Mouse (Mus musculus) midbrain, embryonic 12.5 days (tissue): ENCODE results near the gene Vps41. TPM values are rescaled to one million over a fixed set of nuclear protein-coding genes. Genes with fewer than 3 reads are reported as not detected.

Experiments
- ATAC-seq: fragments of 200-750 bp; cut with Nextera tagmentation; 2 replicates; pipeline ENCODE4 v1.8.0; 2017; ENCODE audit warnings: low read depth, moderate TSS enrichment, moderate library complexity; ENCODE audit not compliant: low FRiP score
- H3K27ac ChIP-seq: fragments of 300-500 bp; sonication (generic); replicated peaks from 2 replicates; pipeline ENCODE4 v1.5.1; 2016; ENCODE audit warnings: mild to moderate bottlenecking
- H3K27me3 ChIP-seq: fragments of 300-500 bp; sonication (generic); 2 replicates; pipeline ENCODE4 v1.6.1; 2016; ENCODE audit warnings: mild to moderate bottlenecking
- H3K36me3 ChIP-seq: fragments of 300-500 bp; sonication (generic); 2 replicates; pipeline ENCODE4 v1.6.1; 2016
- H3K4me1 ChIP-seq: fragments of 300-500 bp; sonication (generic); 2 replicates; pipeline ENCODE4 v1.6.1; 2016
- H3K4me2 ChIP-seq: fragments of 300-500 bp; sonication (generic); replicated peaks from 2 replicates; pipeline ENCODE4 v1.6.1; 2016; ENCODE audit warnings: mild to moderate bottlenecking, moderate library complexity
- H3K4me3 ChIP-seq: fragments of 300-500 bp; sonication (generic); 2 replicates; pipeline ENCODE4 v1.5.1; 2016; ENCODE audit warnings: mild to moderate bottlenecking
- H3K9ac ChIP-seq: fragments of 300-500 bp; sonication (generic); replicated peaks from 2 replicates; pipeline ENCODE4 v1.6.1; 2016; ENCODE audit warnings: mild to moderate bottlenecking, moderate library complexity
- H3K9me3 ChIP-seq: fragments of 300-500 bp; sonication (generic); 2 replicates; pipeline ENCODE4 v1.6.1; 2016; ENCODE audit warnings: mild to moderate bottlenecking
- WGBS: fragments of 180-500 bp; shearing (Covaris S2); methylation state at CpG from one replicate; pipeline ENCODE4 v1.1.7; 2016; 5-methylcytosine and 5-hydroxymethylcytosine counted together
- polyA plus RNA-seq: library from polyadenylated mRNA; unstranded; fragments of >200 nt; fragmentation: Nextera tagmentation; extraction: Ambion mirVana; gene quantifications from 2 replicates; pipeline ENCODE4 v1.2.1, GENCODE M21; 2016

Gene Vps41
- polyA plus RNA-seq, 1 experiment from 2014 or later = 107 TPM

DNA sequence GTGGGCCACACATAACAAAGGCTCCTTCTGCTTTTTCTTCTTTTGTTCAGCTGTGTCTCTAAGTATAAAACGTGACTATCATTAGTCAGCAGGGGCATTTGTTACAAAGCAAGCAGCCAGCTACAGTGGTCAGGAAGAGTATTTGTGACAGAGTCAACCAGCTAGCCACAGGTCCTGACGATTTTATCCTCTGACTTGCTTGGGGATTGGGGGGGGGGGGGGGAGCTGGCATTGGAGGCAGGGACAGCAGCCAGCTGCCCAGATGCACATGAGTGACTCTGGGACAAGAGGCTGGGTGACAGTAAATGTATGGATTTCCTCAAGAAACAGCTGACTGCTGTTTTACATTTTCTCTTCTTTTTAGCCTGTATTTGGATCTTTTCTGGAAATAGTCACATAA, 50.8 kb downstream of the Vps41 start:
- peak; percentile 23; the same call in 1 of the 2 replicates for ATAC-seq
- H3K27ac ChIP-seq = no peak overlapping the region
- H3K4me2 ChIP-seq = no peak overlapping the region

DNA sequence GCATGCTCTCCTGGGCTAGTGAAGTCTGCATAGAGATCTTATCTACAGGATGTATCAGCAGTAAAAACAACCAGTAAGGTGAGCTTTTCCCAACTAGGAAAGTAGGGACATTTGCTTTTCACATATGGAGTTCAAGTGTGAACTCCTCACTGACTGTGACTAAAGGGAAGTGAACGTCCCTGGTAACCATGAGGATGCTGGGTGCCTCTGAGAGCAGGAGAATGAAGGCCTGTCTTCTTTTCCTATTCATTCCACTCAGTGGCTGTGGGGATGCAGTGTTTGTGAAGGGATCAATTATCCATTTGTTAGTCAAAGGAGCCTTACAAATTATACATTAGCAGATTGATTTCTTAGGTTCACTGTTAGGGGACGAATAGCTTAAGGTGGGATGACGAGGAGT, 51.4 kb downstream of the Vps41 start:
- ATAC-seq = peak; percentile 54; the same call in 1 of the 2 replicates
- no peaks in the 10 kb centered on the region for H3K36me3 ChIP-seq
- no peaks in the 10 kb centered on the region for H3K9me3 ChIP-seq
- WGBS = 36% methylated on average over 3 of the region's 3 CpGs
- H3K4me1 ChIP-seq = peaks cover 15% of the 10 kb centered on the region
- no peak overlapping the region for H3K4me3 ChIP-seq
- no peak overlapping the region for H3K9ac ChIP-seq
- H3K4me2 ChIP-seq = no peak overlapping the region
- H3K27me3 ChIP-seq = no peaks in the 10 kb centered on the region
- no peak overlapping the region for H3K27ac ChIP-seq

More for the DNA sequence above, 50.8 kb downstream of the Vps41 start:
- Histone ChIP-seq H3K27me3 (no peaks in the 10 kb centered on the region), H3K9ac (no peak overlapping the region), H3K4me1 (peaks cover 15% of the 10 kb centered on the region), H3K4me3 (no peak overlapping the region), H3K36me3 (no peaks in the 10 kb centered on the region), H3K9me3 (no peaks in the 10 kb centered on the region)
- WGBS = 5% methylated on average over 2 of the region's 2 CpGs

DNA sequence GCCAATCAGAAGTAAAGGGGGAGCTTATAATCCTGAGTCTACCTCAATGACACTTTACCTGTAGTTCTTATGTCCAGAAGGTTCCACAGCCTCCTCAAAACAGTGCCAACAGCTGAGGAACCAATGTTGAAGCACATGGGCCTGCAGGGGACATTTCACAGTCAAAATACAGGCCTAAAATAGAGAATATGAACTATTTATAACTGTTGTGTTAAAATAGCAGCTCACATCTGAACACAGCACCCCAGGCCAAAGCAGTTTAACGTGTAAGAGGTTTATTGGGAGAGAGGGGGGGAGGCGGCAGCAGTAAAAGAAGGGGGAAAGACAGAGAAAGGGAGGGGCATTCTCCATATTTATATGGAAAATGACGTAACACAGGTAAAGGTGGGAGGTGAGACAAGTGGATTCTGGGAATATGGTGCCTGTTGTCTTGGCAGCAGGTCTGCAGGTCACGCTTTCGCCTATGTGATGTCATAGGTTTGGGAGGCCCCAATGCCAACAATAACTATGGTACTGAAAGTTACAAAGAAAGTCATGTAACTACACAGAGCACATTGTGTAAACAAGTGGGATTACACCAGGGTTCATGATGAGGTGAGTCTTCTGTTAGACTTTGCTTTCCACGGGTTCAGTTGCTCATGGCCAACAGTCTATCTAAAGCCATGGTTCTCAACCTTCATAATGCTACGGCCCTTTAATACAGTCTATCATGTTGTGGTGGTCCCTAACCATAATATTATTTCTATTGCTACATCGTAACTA, 56.5 kb downstream of the Vps41 start:
- no peaks in the 10 kb centered on the region for H3K36me3 ChIP-seq
- no peak for ATAC-seq
- 93% methylated on average over 8 of the region's 8 CpGs for whole genome bisulfite sequencing
- no peak overlapping the region for H3K4me3 ChIP-seq
- H3K4me2 ChIP-seq = no peak overlapping the region
- no peaks in the 10 kb centered on the region for H3K9me3 ChIP-seq
- no peak overlapping the region for H3K27ac ChIP-seq
- peaks cover under 1% of the 10 kb centered on the region; the same call in 1 of the 2 replicates for H3K4me1 ChIP-seq
- H3K27me3 ChIP-seq = no peaks in the 10 kb centered on the region
- H3K9ac ChIP-seq = no peak overlapping the region

DNA sequence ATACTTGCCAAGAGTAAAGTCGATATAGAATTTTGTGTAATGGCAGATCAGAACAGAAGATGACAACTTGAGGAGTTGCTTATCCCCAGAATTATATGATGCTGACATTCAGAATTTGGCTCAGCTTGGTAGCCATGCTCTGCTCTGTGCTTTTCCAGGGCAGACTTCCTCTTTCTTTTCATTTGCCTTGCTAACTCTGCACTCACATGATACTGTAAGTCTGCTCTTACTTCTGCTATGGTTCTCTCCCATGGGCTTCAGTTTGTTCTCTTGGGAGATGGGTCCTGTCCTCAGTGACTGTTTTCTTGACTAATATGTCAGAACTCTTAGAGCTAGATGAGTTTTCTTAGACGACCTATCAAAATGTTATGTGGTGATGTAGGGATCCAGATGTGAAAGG, 64.2 kb downstream of the Vps41 start:
- H3K4me3 ChIP-seq = no peak overlapping the region
- H3K9me3 ChIP-seq = no peaks in the 10 kb centered on the region
- no peak overlapping the region for H3K4me2 ChIP-seq
- WGBS = 85% methylated on average over 2 of the region's 2 CpGs
- no peak overlapping the region for H3K9ac ChIP-seq
- ATAC-seq = no peak
- no peaks in the 10 kb centered on the region for H3K27me3 ChIP-seq
- H3K27ac ChIP-seq = no peak overlapping the region
- no peaks in the 10 kb centered on the region for H3K4me1 ChIP-seq
- H3K36me3 ChIP-seq = no peaks in the 10 kb centered on the region

DNA sequence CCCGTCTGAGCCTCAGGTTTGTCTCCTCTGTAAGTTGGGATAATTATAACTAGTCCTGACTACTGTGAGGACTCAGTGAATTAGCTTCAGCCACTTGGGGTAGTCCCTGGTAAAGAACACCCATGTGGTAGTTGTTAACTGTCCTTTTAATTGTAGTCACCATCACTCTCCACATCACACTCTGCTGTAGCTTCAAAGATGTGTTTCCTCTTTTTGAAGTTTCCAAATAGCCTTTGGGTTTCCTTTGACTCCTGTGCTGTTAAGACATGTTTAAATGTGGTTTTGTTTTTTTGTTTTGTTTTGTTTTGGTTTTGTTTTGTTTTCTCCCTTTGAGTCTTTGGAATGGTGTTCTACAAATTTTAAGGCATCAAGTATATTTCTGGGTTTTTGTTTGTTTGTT, 68.6 kb downstream of the Vps41 start:
- H3K9ac ChIP-seq = no peak overlapping the region
- peaks cover 9% of the 10 kb centered on the region for H3K4me1 ChIP-seq
- 87% methylated on average over 1 of the region's 1 CpGs for WGBS
- no peaks in the 10 kb centered on the region for H3K36me3 ChIP-seq
- H3K27ac ChIP-seq = no peak overlapping the region
- no peak overlapping the region for H3K4me3 ChIP-seq
- ATAC-seq = no peak
- H3K9me3 ChIP-seq = no peaks in the 10 kb centered on the region
- H3K4me2 ChIP-seq = no peak overlapping the region
- no peaks in the 10 kb centered on the region for H3K27me3 ChIP-seq

- no peaks in the 10 kb centered on the region for H3K36me3 ChIP-seq
- H3K27me3 ChIP-seq = no peaks in the 10 kb centered on the region
- WGBS = 92% methylated on average over 4 of the region's 4 CpGs
- no peaks in the 10 kb centered on the region for H3K9me3 ChIP-seq
- no peak overlapping the region for H3K4me3 ChIP-seq
- no peak overlapping the region for H3K4me2 ChIP-seq
- H3K4me1 ChIP-seq = peaks cover 9% of the 10 kb centered on the region
- no peak for ATAC-seq
- no peak overlapping the region for H3K27ac ChIP-seq
- no peak overlapping the region for H3K9ac ChIP-seq
These were observed 71.0 kb downstream of the Vps41 start for GRCm38 (mm10) chr13:18788040-18788439.

GRCm38 (mm10) chr13:18788689-18789088, 71.6 kb downstream of the Vps41 start:
- no peaks in the 10 kb centered on the region for H3K27me3 ChIP-seq
- no peak overlapping the region for H3K27ac ChIP-seq
- H3K36me3 ChIP-seq = no peaks in the 10 kb centered on the region
- H3K4me3 ChIP-seq = no peak overlapping the region
- peaks cover 9% of the 10 kb centered on the region for H3K4me1 ChIP-seq
- ATAC-seq = no peak
- no peaks in the 10 kb centered on the region for H3K9me3 ChIP-seq
- no peak overlapping the region for H3K4me2 ChIP-seq
- 60% methylated on average over 2 of the region's 2 CpGs for WGBS
- H3K9ac ChIP-seq = no peak overlapping the region

GRCm38 (mm10) chr13:18789662-18790061, 72.6 kb downstream of the Vps41 start:
- H3K9me3 ChIP-seq = no peaks in the 10 kb centered on the region
- no peak overlapping the region for H3K9ac ChIP-seq
- no peaks in the 10 kb centered on the region for H3K36me3 ChIP-seq
- ATAC-seq = no peak
- H3K27ac ChIP-seq = no peak overlapping the region
- no peak overlapping the region for H3K4me3 ChIP-seq
- H3K4me2 ChIP-seq = no peak overlapping the region
- 88% methylated on average over 4 of the region's 4 CpGs for WGBS
- H3K4me1 ChIP-seq = peaks cover 9% of the 10 kb centered on the region
- H3K27me3 ChIP-seq = no peaks in the 10 kb centered on the region

- ATAC-seq = no peak
- no peak overlapping the region for H3K4me2 ChIP-seq
- 79% methylated on average over 6 of the region's 6 CpGs for WGBS
- no peaks in the 10 kb centered on the region for H3K36me3 ChIP-seq
- H3K4me1 ChIP-seq = peaks cover 9% of the 10 kb centered on the region
- no peak overlapping the region for H3K4me3 ChIP-seq
- H3K9me3 ChIP-seq = no peaks in the 10 kb centered on the region
- no peaks in the 10 kb centered on the region for H3K27me3 ChIP-seq
- H3K27ac ChIP-seq = no peak overlapping the region
- H3K9ac ChIP-seq = no peak overlapping the region
These were observed 73.0 kb downstream of the Vps41 start for GRCm38 (mm10) chr13:18790086-18790485.

- ATAC-seq = no peak
- no peak overlapping the region for H3K9ac ChIP-seq
- H3K4me2 ChIP-seq = no peak overlapping the region
- no peak overlapping the region for H3K27ac ChIP-seq
- peaks cover 9% of the 10 kb centered on the region for H3K4me1 ChIP-seq
- WGBS = 44% methylated on average over 4 of the region's 4 CpGs
- H3K27me3 ChIP-seq = no peaks in the 10 kb centered on the region
- H3K9me3 ChIP-seq = no peaks in the 10 kb centered on the region
- no peaks in the 10 kb centered on the region for H3K36me3 ChIP-seq
- no peak overlapping the region for H3K4me3 ChIP-seq
These were observed 74.2 kb downstream of the Vps41 start for GRCm38 (mm10) chr13:18791314-18791713.

DNA sequence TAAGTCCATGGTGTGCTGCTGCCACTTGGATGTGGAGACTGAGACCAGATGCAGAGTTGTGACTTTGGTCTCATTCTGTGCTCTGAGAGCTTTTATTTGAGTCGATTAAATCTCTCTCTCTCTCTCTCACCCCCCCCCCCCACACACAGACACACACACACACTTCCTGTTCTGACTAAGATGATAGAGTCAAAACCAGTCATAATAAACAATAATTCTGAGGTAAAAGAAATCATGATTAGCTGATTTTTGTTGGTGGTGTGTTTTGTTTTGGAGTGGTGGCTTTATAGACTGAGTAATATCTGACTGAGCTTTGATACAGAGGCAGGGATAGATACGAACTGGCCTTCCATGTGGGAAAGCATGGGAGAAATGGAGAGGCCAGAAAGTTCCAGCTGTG, 74.6 kb downstream of the Vps41 start:
- no peak for ATAC-seq
- Histone ChIP-seq H3K4me1 (peaks cover 9% of the 10 kb centered on the region), H3K4me2 (no peak overlapping the region), H3K9ac (no peak overlapping the region), H3K27ac (no peak overlapping the region), H3K4me3 (no peak overlapping the region), H3K9me3 (no peaks in the 10 kb centered on the region), H3K36me3 (0 out of 2 replicates have a peak, but pooled peaks cover 3% of the 10 kb centered on the region), H3K27me3 (no peaks in the 10 kb centered on the region)
- WGBS = 72% methylated on average over 2 of the region's 2 CpGs

DNA sequence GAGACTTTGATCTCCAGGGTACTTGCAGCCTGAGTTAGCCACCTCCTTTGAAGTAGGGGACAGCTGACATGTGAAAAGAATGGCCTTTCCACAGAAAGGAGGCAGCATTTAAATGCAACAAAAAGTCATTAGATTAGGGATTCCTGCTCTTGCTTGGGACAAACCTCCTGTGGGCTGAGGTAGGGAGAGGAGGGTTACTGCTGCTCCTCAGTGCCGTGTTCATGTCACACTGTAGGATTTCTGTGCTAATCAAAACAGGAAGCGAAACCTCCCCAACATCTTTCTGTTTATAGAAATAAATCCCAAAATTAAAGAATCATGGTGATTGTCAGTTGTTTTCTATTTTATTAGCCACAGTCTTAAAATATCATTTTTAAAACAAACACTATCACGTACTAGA, 77.4 kb downstream of the Vps41 start:
- Histone ChIP-seq H3K4me1 (peaks cover 6% of the 10 kb centered on the region), H3K9ac (no peak overlapping the region), H3K4me3 (no peak overlapping the region), H3K27me3 (no peaks in the 10 kb centered on the region), H3K4me2 (no peak overlapping the region), H3K36me3 (0 out of 2 replicates have a peak, but pooled peaks cover 5% of the 10 kb centered on the region), H3K9me3 (no peaks in the 10 kb centered on the region), H3K27ac (no peak overlapping the region)
- ATAC-seq = no peak
- 73% methylated on average over 3 of the region's 3 CpGs for WGBS

DNA sequence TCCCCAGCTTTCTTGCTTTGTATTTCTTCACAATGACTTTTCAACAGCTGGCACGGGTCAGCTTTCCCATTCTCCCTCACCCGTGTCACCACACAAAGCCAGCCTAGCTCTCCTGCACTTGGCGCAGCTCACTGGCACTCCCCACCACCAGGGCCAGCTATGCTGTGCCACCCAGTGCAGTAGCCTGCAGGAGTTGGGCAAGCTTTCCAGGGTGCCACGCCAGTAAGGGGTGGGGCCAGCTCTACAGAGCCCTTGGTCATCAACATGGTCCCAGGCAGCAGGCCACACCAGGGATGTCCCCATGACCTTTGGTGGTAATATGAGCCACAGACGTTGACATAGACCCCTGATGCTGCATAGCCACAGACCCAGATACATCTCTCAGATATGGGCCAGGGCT, 80.5 kb downstream of the Vps41 start:
- Histone ChIP-seq H3K36me3 (0 out of 2 replicates have a peak, but pooled peaks cover 5% of the 10 kb centered on the region), H3K4me1 (no peaks in the 10 kb centered on the region), H3K4me3 (no peak overlapping the region), H3K4me2 (no peak overlapping the region), H3K27me3 (no peaks in the 10 kb centered on the region), H3K9ac (no peak overlapping the region), H3K9me3 (no peaks in the 10 kb centered on the region), H3K27ac (no peak overlapping the region)
- no peak for ATAC-seq
- 93% methylated on average over 5 of the region's 5 CpGs for WGBS
